Mouse (Mus musculus) CD4-positive, CD25-positive, alpha-beta regulatory T cell, adult 4 months (primary cell): ENCODE results near the gene Inpp4b. TPM values are rescaled to one million over a fixed set of nuclear protein-coding genes. Genes with fewer than 3 reads are reported as not detected.

Experiments used
- ATAC-seq: one replicate; pipeline ENCODE4 v1.8.0; 2017
- polyA plus RNA-seq, 2 experiments: library from polyadenylated mRNA; unstranded; fragments of 100-300 nt; shearing (Covaris generic); gene quantifications; one replicate each; pipeline ENCODE4 v1.2.1; 2017

Gene Inpp4b
- polyA plus RNA-seq, 2 experiments from 2014 or later, result 673 to 808 TPM

- ATAC-seq, result no peak
These were observed 239.6 kb downstream of the Inpp4b start for GRCm38 (mm10) chr8:81581817-81582437.

- ATAC-seq, result no peak
These were observed 240.6 kb downstream of the Inpp4b start for GRCm38 (mm10) chr8:81582906-81583305.

- ATAC-seq, result peak; percentile 29
These were observed 244.4 kb downstream of the Inpp4b start for GRCm38 (mm10) chr8:81586783-81587182.

GRCm38 (mm10) chr8:81594134-81594714 lies 251.9 kb downstream of the Inpp4b start:
- ATAC-seq, result peak; percentile 77

GRCm38 (mm10) chr8:81599209-81599608 lies 256.9 kb downstream of the Inpp4b start:
- no peak for ATAC-seq

GRCm38 (mm10) chr8:81601136-81601535 lies 258.8 kb downstream of the Inpp4b start:
- no peak for ATAC-seq

- no peak for ATAC-seq
These were observed 265.7 kb downstream of the Inpp4b start for GRCm38 (mm10) chr8:81608082-81608481.

GRCm38 (mm10) chr8:81609064-81609463 lies 266.7 kb downstream of the Inpp4b start:
- peak; percentile 35 for ATAC-seq

- ATAC-seq, result no peak
These were observed 270.3 kb downstream of the Inpp4b start for GRCm38 (mm10) chr8:81612611-81613010.

GRCm38 (mm10) chr8:81614135-81614534 lies 271.8 kb downstream of the Inpp4b start:
- no peak for ATAC-seq

GRCm38 (mm10) chr8:81614605-81615004 lies 272.2 kb downstream of the Inpp4b start:
- ATAC-seq, result no peak

GRCm38 (mm10) chr8:81615552-81615951 lies 273.2 kb downstream of the Inpp4b start:
- ATAC-seq, result no peak

GRCm38 (mm10) chr8:81618918-81619317 lies 276.6 kb downstream of the Inpp4b start:
- ATAC-seq, result peak; percentile 71

- ATAC-seq, result no peak
These were observed 292.7 kb downstream of the Inpp4b start for GRCm38 (mm10) chr8:81635015-81635414.

- ATAC-seq, result peak; percentile 84
These were observed 293.7 kb downstream of the Inpp4b start for GRCm38 (mm10) chr8:81635912-81636583.

GRCm38 (mm10) chr8:81638478-81638877 lies 296.1 kb downstream of the Inpp4b start:
- no peak for ATAC-seq

GRCm38 (mm10) chr8:81639820-81640219 lies 297.5 kb downstream of the Inpp4b start:
- no peak for ATAC-seq

- ATAC-seq, result no peak
These were observed 300.7 kb downstream of the Inpp4b start for GRCm38 (mm10) chr8:81643030-81643429.

GRCm38 (mm10) chr8:81692167-81692566 lies 349.8 kb downstream of the Inpp4b start:
- ATAC-seq, result peak; percentile 87

- ATAC-seq, result peak; percentile 53
These were observed 352.5 kb downstream of the Inpp4b start for GRCm38 (mm10) chr8:81694893-81695292.

- ATAC-seq, result peak; percentile 90
These were observed 359.7 kb downstream of the Inpp4b start for GRCm38 (mm10) chr8:81702038-81702437.

GRCm38 (mm10) chr8:81703571-81704365 lies 361.4 kb downstream of the Inpp4b start:
- ATAC-seq, result peak; percentile 69

- ATAC-seq, result no peak
These were observed 365.1 kb downstream of the Inpp4b start for GRCm38 (mm10) chr8:81707436-81707835.
